Comparison of ENCODE assay signal across 24 mouse cellular contexts in genomic region chr9:6736411-6736810, GRCm38 (mm10).
"Had no signal": no experiment of that assay in that cellular context is flagged by ENCODE, and none has a peak within 500 bp of the region (broad histone marks: within the 10 kb centered on the region; RNA-seq: fewer than 3 reads in every experiment).

No protein-coding gene starts in this region.

- H3K4me1 ChIP-seq: heart, embryonic 13.5 days; heart, embryonic 15.5 days; hindbrain, embryonic 10.5 days; hindbrain, embryonic 12.5 days; intestine, embryonic 15.5 days; limb, embryonic 10.5 days; limb, embryonic 12.5 days; liver, embryonic 13.5 days; liver, embryonic 15.5 days had no signal

- H3K36me3 ChIP-seq: heart, embryonic 13.5 days; heart, embryonic 15.5 days; hindbrain, embryonic 10.5 days; hindbrain, embryonic 12.5 days; intestine, embryonic 15.5 days; limb, embryonic 10.5 days; limb, embryonic 12.5 days; liver, embryonic 13.5 days; liver, embryonic 15.5 days had no signal

- H3K9me3 ChIP-seq: heart, embryonic 13.5 days; heart, embryonic 15.5 days; hindbrain, embryonic 10.5 days; hindbrain, embryonic 12.5 days; intestine, embryonic 15.5 days; limb, embryonic 10.5 days; limb, embryonic 12.5 days; liver, embryonic 13.5 days; liver, embryonic 15.5 days had no signal

- H3K9ac ChIP-seq: heart, embryonic 13.5 days; heart, embryonic 15.5 days; hindbrain, embryonic 12.5 days; hindbrain, embryonic 14.5 days; intestine, embryonic 15.5 days; limb, embryonic 12.5 days; liver, embryonic 13.5 days; liver, embryonic 15.5 days had no signal

- DNase-seq: gastrocnemius, adult 2 months; gastrocnemius, postnatal 10 days; gastrocnemius, postnatal 25 days; heart, adult 2 months; heart, postnatal 14 days; heart, postnatal 4 days; kidney, adult 18-20 months; kidney, adult 8-10 months; kidney, postnatal 14 days; kidney, postnatal 36 days; layer of hippocampus, adult 9-11 months; layer of hippocampus, postnatal 36 days; liver; liver, embryonic 13.5 days had no signal

- H3K27ac ChIP-seq: gastrocnemius, adult 2 months; heart, adult 2 months; heart, embryonic 13.5 days; heart, embryonic 15.5 days; hindbrain, embryonic 10.5 days; hindbrain, embryonic 12.5 days; hindbrain, embryonic 14.5 days; intestine, embryonic 15.5 days; kidney, postnatal 0 days; limb, embryonic 10.5 days; limb, embryonic 12.5 days; liver, embryonic 13.5 days; liver, embryonic 15.5 days had no signal

- H3K27me3 ChIP-seq: heart, embryonic 13.5 days; heart, embryonic 15.5 days; hindbrain, embryonic 12.5 days; intestine, embryonic 15.5 days; limb, embryonic 12.5 days; liver, embryonic 13.5 days; liver, embryonic 15.5 days had no signal

- H3K4me3 ChIP-seq: gastrocnemius, adult 2 months; heart, adult 2 months; heart, embryonic 13.5 days; heart, embryonic 15.5 days; hindbrain, embryonic 10.5 days; hindbrain, embryonic 12.5 days; intestine, embryonic 15.5 days; limb, embryonic 10.5 days; limb, embryonic 12.5 days; liver, embryonic 13.5 days; liver, embryonic 15.5 days had no signal
